Mouse (Mus musculus): ENCODE results near the gene Tuba1b. TPM values are rescaled to one million over a fixed set of nuclear protein-coding genes. Genes with fewer than 3 reads are reported as not detected.

The Tuba1b gene
- polyA plus RNA-seq, 1 experiment from 2014 or later: 2,366 TPM

GRCm38 (mm10) chr15:98957475-98957874 lies 23.1 kb upstream of the Tuba1b start:
- no peak for DNase-seq (ENCODE audit: low spot score)
- H3K27ac ChIP-seq (ENCODE audit: low read depth, low read length): no peak overlapping the region
- H3K4me3 ChIP-seq (ENCODE audit: low read depth, low read length): no peak overlapping the region
- WGBS: 89% methylated on average over 5 of the region's 5 CpGs
- H3K4me2 ChIP-seq (ENCODE audit: low read depth, low read length, severe bottlenecking): no peak overlapping the region
- no peak overlapping the region for H3K9ac ChIP-seq (ENCODE audit: low read length)
- H3K27me3 ChIP-seq (ENCODE audit: control insufficient read depth, insufficient read depth, low read length): no peaks in the 10 kb centered on the region
- no peak for ATAC-seq (replicated peaks; ENCODE audit: low FRiP score)
- no peaks in the 10 kb centered on the region for H3K36me3 ChIP-seq (ENCODE audit: control insufficient read depth, insufficient read depth, low read length)
- H3K9me3 ChIP-seq (ENCODE audit: control insufficient read depth, low read length): no peaks in the 10 kb centered on the region
- H3K4me1 ChIP-seq (replicated peaks; ENCODE audit: control insufficient read depth, insufficient read depth, low read length): 0 out of 2 replicates have a peak, but pooled peaks cover 2% of the 10 kb centered on the region

- H3K4me1 ChIP-seq (replicated peaks; ENCODE audit: control insufficient read depth, insufficient read depth, low read length): 0 out of 2 replicates have a peak, but pooled peaks cover 2% of the 10 kb centered on the region
- H3K36me3 ChIP-seq (ENCODE audit: control insufficient read depth, insufficient read depth, low read length): no peaks in the 10 kb centered on the region
- ATAC-seq (replicated peaks; ENCODE audit: low FRiP score) (no peak), DNase-seq (ENCODE audit: low spot score) (no peak)
- 0 out of 2 replicates have a peak overlapping the region, but pooled peaks have one; percentile 95 for H3K27ac ChIP-seq (ENCODE audit: low read depth, low read length)
- 79% methylated on average over 4 of the region's 4 CpGs for WGBS
- H3K9me3 ChIP-seq (ENCODE audit: control insufficient read depth, low read length): no peaks in the 10 kb centered on the region
- H3K27me3 ChIP-seq (ENCODE audit: control insufficient read depth, insufficient read depth, low read length): no peaks in the 10 kb centered on the region
- H3K9ac ChIP-seq (ENCODE audit: low read length): no peak overlapping the region
- H3K4me3 ChIP-seq (ENCODE audit: low read depth, low read length): no peak overlapping the region
- H3K4me2 ChIP-seq (ENCODE audit: low read depth, low read length, severe bottlenecking): no peak overlapping the region
Measured at GRCm38 (mm10) chr15:98956000-98956399, 21.6 kb upstream of the Tuba1b start.

- peak overlapping the region; percentile 64 for H3K9ac ChIP-seq (ENCODE audit: low read length)
- H3K9me3 ChIP-seq (ENCODE audit: control insufficient read depth, low read length): no peaks in the 10 kb centered on the region
- DNase-seq (ENCODE audit: low spot score): no peak
- 0 out of 2 replicates have a peak, but pooled peaks cover 2% of the 10 kb centered on the region for H3K4me1 ChIP-seq (replicated peaks; ENCODE audit: control insufficient read depth, insufficient read depth, low read length)
- WGBS: 70% methylated on average over 4 of the region's 4 CpGs
- no peaks in the 10 kb centered on the region for H3K36me3 ChIP-seq (ENCODE audit: control insufficient read depth, insufficient read depth, low read length)
- H3K4me2 ChIP-seq (ENCODE audit: low read depth, low read length, severe bottlenecking): peak overlapping the region; percentile 46; the same call in 1 of the 2 replicates
- no peak overlapping the region for H3K4me3 ChIP-seq (ENCODE audit: low read depth, low read length)
- ATAC-seq (replicated peaks; ENCODE audit: low FRiP score): no peak
- no peaks in the 10 kb centered on the region for H3K27me3 ChIP-seq (ENCODE audit: control insufficient read depth, insufficient read depth, low read length)
- peak overlapping the region; percentile 95 for H3K27ac ChIP-seq (ENCODE audit: low read depth, low read length)
Measured at GRCm38 (mm10) chr15:98955324-98955723, 21.0 kb upstream of the Tuba1b start.

GRCm38 (mm10) chr15:98954425-98955253 lies 20.3 kb upstream of the Tuba1b start:
- no peaks in the 10 kb centered on the region; the same call in 1 of the 2 replicates for H3K36me3 ChIP-seq (ENCODE audit: control insufficient read depth, insufficient read depth, low read length)
- H3K27ac ChIP-seq (ENCODE audit: low read depth, low read length): peak overlapping the region; percentile 95
- ATAC-seq (replicated peaks; ENCODE audit: low FRiP score): no peak
- H3K9ac ChIP-seq (ENCODE audit: low read length): peak overlapping the region; percentile 64
- H3K4me3 ChIP-seq (ENCODE audit: low read depth, low read length): peak overlapping the region; percentile 19
- peak overlapping the region; percentile 46 for H3K4me2 ChIP-seq (ENCODE audit: low read depth, low read length, severe bottlenecking)
- no peaks in the 10 kb centered on the region for H3K27me3 ChIP-seq (ENCODE audit: control insufficient read depth, insufficient read depth, low read length)
- H3K4me1 ChIP-seq (replicated peaks; ENCODE audit: control insufficient read depth, insufficient read depth, low read length): 0 out of 2 replicates have a peak, but pooled peaks cover 2% of the 10 kb centered on the region
- no peaks in the 10 kb centered on the region for H3K9me3 ChIP-seq (ENCODE audit: control insufficient read depth, low read length)
- peak; percentile 57 for DNase-seq (ENCODE audit: low spot score)
- 6% methylated on average over 14 of the region's 14 CpGs for WGBS

GRCm38 (mm10) chr15:98953401-98954356 lies 19.3 kb upstream of the Tuba1b start, which contains the start of the genes Gm49450 and Tuba1a:
Gene Gm49450 (minus strand): TSS chr15:98953551.
Gene Tuba1a (minus strand): TSS chr15:98953703.
- no peaks in the 10 kb centered on the region for H3K9me3 ChIP-seq (ENCODE audit: control insufficient read depth, low read length)
- peak within 1 kb of the TSS; percentile 87 for H3K4me2 ChIP-seq (ENCODE audit: low read depth, low read length, severe bottlenecking)
- H3K4me1 ChIP-seq (replicated peaks; ENCODE audit: control insufficient read depth, insufficient read depth, low read length): 0 out of 2 replicates have a peak, but pooled peaks cover 2% of the 10 kb centered on the region
- no peaks in the 10 kb centered on the region; the same call in 1 of the 2 replicates for H3K36me3 ChIP-seq (ENCODE audit: control insufficient read depth, insufficient read depth, low read length)
- ATAC-seq (replicated peaks; ENCODE audit: low FRiP score): peak; percentile 98
- WGBS: 2% methylated on average over 28 of the region's 28 CpGs
- H3K27me3 ChIP-seq (ENCODE audit: control insufficient read depth, insufficient read depth, low read length): no peaks in the 10 kb centered on the region
- H3K4me3 ChIP-seq (ENCODE audit: low read depth, low read length): peak within 1 kb of the TSS; percentile 82
- peak within 1 kb of the TSS; percentile 98 for H3K27ac ChIP-seq (ENCODE audit: low read depth, low read length)
- DNase-seq (ENCODE audit: low spot score): peak; percentile 99
- H3K9ac ChIP-seq (ENCODE audit: low read length): peak within 1 kb of the TSS; percentile 96

- DNase-seq (ENCODE audit: low spot score) (peak; percentile 92), ATAC-seq (replicated peaks; ENCODE audit: low FRiP score) (peak; percentile 71)
- Histone ChIP-seq H3K4me1 (replicated peaks; ENCODE audit: control insufficient read depth, insufficient read depth, low read length) (0 out of 2 replicates have a peak, but pooled peaks cover 2% of the 10 kb centered on the region), H3K4me3 (ENCODE audit: low read depth, low read length) (peak overlapping the region; percentile 82), H3K9me3 (ENCODE audit: control insufficient read depth, low read length) (no peaks in the 10 kb centered on the region), H3K27ac (ENCODE audit: low read depth, low read length) (peak overlapping the region; percentile 98), H3K4me2 (ENCODE audit: low read depth, low read length, severe bottlenecking) (peak overlapping the region; percentile 87; the same call in 1 of the 2 replicates), H3K9ac (ENCODE audit: low read length) (peak overlapping the region; percentile 96), H3K27me3 (ENCODE audit: control insufficient read depth, insufficient read depth, low read length) (no peaks in the 10 kb centered on the region), H3K36me3 (ENCODE audit: control insufficient read depth, insufficient read depth, low read length) (no peaks in the 10 kb centered on the region; the same call in 1 of the 2 replicates)
- under 1% methylated on average over 41 of the region's 41 CpGs for WGBS
Measured at GRCm38 (mm10) chr15:98952751-98953400, 18.5 kb upstream of the Tuba1b start.

GRCm38 (mm10) chr15:98952063-98952455 lies 17.7 kb upstream of the Tuba1b start:
- H3K27me3 ChIP-seq (ENCODE audit: control insufficient read depth, insufficient read depth, low read length): no peaks in the 10 kb centered on the region
- WGBS: 24% methylated on average over 5 of the region's 5 CpGs
- peak overlapping the region; percentile 82 for H3K4me3 ChIP-seq (ENCODE audit: low read depth, low read length)
- H3K36me3 ChIP-seq (ENCODE audit: control insufficient read depth, insufficient read depth, low read length): no peaks in the 10 kb centered on the region; the same call in 1 of the 2 replicates
- ATAC-seq (replicated peaks; ENCODE audit: low FRiP score) (0 out of 2 replicates have a peak, but pooled peaks have one; percentile 10), DNase-seq (ENCODE audit: low spot score) (peak; percentile 68)
- peak overlapping the region; percentile 87 for H3K4me2 ChIP-seq (ENCODE audit: low read depth, low read length, severe bottlenecking)
- H3K4me1 ChIP-seq (replicated peaks; ENCODE audit: control insufficient read depth, insufficient read depth, low read length): 0 out of 2 replicates have a peak, but pooled peaks cover 2% of the 10 kb centered on the region
- H3K27ac ChIP-seq (ENCODE audit: low read depth, low read length): peak overlapping the region; percentile 98
- no peaks in the 10 kb centered on the region for H3K9me3 ChIP-seq (ENCODE audit: control insufficient read depth, low read length)
- peak overlapping the region; percentile 96 for H3K9ac ChIP-seq (ENCODE audit: low read length)

Data from forebrain, embryonic 11.5 days (tissue).